ENCODE assay signal across 18 mouse cellular contexts in genomic region chr9:79179954-79180353, GRCm38 (mm10).
A peak's percentile ranks its signal among the peaks of the same experiment; 100 is the strongest.
DNase-seq lines count a peak whose midpoint lies in the region; ATAC-seq and TF ChIP-seq lines count a peak whose summit lies in the region.
"Had no signal": no experiment of that assay in that cellular context is flagged by ENCODE, and none has a peak within 500 bp of the region (broad histone marks: within the 10 kb centered on the region; RNA-seq: fewer than 3 reads in every experiment).

No protein-coding gene starts in this region.

- no peak overlapping the region for H3K9ac ChIP-seq in kidney, postnatal 0 days (ENCODE audit: low read depth, low read length)
- no peak overlapping the region for H3K9ac ChIP-seq in lung, embryonic 15.5 days
- H3K9ac ChIP-seq in midbrain, embryonic 11.5 days (ENCODE audit: low read length): no peak overlapping the region
- H3K9ac ChIP-seq in midbrain, embryonic 14.5 days (replicated peaks; ENCODE audit: low read length): no peak overlapping the region
- H3K9ac ChIP-seq in forebrain, embryonic 12.5 days: no peak overlapping the region
- H3K9ac ChIP-seq: embryonic facial prominence, embryonic 12.5 days had no signal

- H3K4me1 ChIP-seq in kidney, postnatal 0 days (replicated peaks; ENCODE audit: insufficient read depth, low read length): no peaks in the 10 kb centered on the region
- H3K4me1 ChIP-seq in lung, embryonic 15.5 days: no peaks in the 10 kb centered on the region
- no peaks in the 10 kb centered on the region for H3K4me1 ChIP-seq in midbrain, embryonic 11.5 days (ENCODE audit: control insufficient read depth, insufficient read depth, low read length)
- no peaks in the 10 kb centered on the region for H3K4me1 ChIP-seq in midbrain, embryonic 14.5 days (ENCODE audit: control insufficient read depth, insufficient read depth, low read length)
- no peaks in the 10 kb centered on the region for H3K4me1 ChIP-seq in forebrain, embryonic 12.5 days
- H3K4me1 ChIP-seq: embryonic facial prominence, embryonic 10.5 days; embryonic facial prominence, embryonic 12.5 days had no signal

- peak; percentile 12 for DNase-seq in kidney, postnatal 0 days (ENCODE audit: low spot score)
- no peak for DNase-seq in kidney, postnatal 36 days
- no peak for DNase-seq in lung, adult 18-20 months
- DNase-seq in midbrain, embryonic 11.5 days (ENCODE audit: low spot score, missing footprints): peak; percentile 49
- DNase-seq in midbrain, embryonic 14.5 days: no peak
- DNase-seq: adrenal gland, adult 2 months; adrenal gland, postnatal 10 days; adrenal gland, postnatal 25 days; cerebellum, adult 11-12 months; cerebellum, adult 2 months; cerebellum, adult 9-10 months; cerebellum, postnatal 25 days had no signal

- ATAC-seq in kidney, postnatal 0 days (replicated peaks; ENCODE audit: low FRiP score, low read depth): no peak
- ATAC-seq in lung, embryonic 15.5 days (ENCODE audit: borderline replicate concordance, extremely low read depth, low FRiP score, low TSS enrichment): peak; percentile 49; the same call in 1 of the 2 replicates
- no peak for ATAC-seq in midbrain, embryonic 11.5 days (ENCODE audit: low FRiP score)
- no peak for ATAC-seq in midbrain, embryonic 14.5 days (ENCODE audit: low FRiP score, low TSS enrichment)
- no peak for ATAC-seq in forebrain, embryonic 12.5 days (ENCODE audit: low FRiP score)
- ATAC-seq: forebrain, embryonic 14.5 days; forebrain, embryonic 16.5 days had no signal

- H3K27ac ChIP-seq in kidney, postnatal 0 days: no peak overlapping the region
- H3K27ac ChIP-seq in lung, embryonic 15.5 days: no peak overlapping the region
- H3K27ac ChIP-seq in midbrain, embryonic 11.5 days (ENCODE audit: low read depth, low read length): no peak overlapping the region
- H3K27ac ChIP-seq in midbrain, embryonic 14.5 days (replicated peaks; ENCODE audit: low read depth, low read length): no peak overlapping the region
- H3K27ac ChIP-seq in forebrain, embryonic 12.5 days: no peak overlapping the region
- H3K27ac ChIP-seq: embryonic facial prominence, embryonic 10.5 days; embryonic facial prominence, embryonic 12.5 days had no signal

- H3K9me3 ChIP-seq in kidney, postnatal 0 days (replicated peaks; ENCODE audit: low read length): no peaks in the 10 kb centered on the region
- no peaks in the 10 kb centered on the region for H3K9me3 ChIP-seq in lung, embryonic 15.5 days
- no peaks in the 10 kb centered on the region for H3K9me3 ChIP-seq in midbrain, embryonic 11.5 days (ENCODE audit: control insufficient read depth, low read length)
- H3K9me3 ChIP-seq in midbrain, embryonic 14.5 days (ENCODE audit: control insufficient read depth, low read length): no peaks in the 10 kb centered on the region
- H3K9me3 ChIP-seq in forebrain, embryonic 12.5 days: no peaks in the 10 kb centered on the region
- H3K9me3 ChIP-seq: embryonic facial prominence, embryonic 10.5 days; embryonic facial prominence, embryonic 12.5 days had no signal

- H3K4me3 ChIP-seq in kidney, postnatal 0 days (replicated peaks; ENCODE audit: low read depth, low read length): no peak overlapping the region
- H3K4me3 ChIP-seq in lung, embryonic 15.5 days: no peak overlapping the region
- H3K4me3 ChIP-seq in midbrain, embryonic 11.5 days (ENCODE audit: low read depth, low read length): no peak overlapping the region
- H3K4me3 ChIP-seq in midbrain, embryonic 14.5 days (replicated peaks; ENCODE audit: low read depth, low read length): no peak overlapping the region
- H3K4me3 ChIP-seq in forebrain, embryonic 12.5 days (replicated peaks): no peak overlapping the region
- H3K4me3 ChIP-seq: embryonic facial prominence, embryonic 10.5 days; embryonic facial prominence, embryonic 12.5 days had no signal

- H3K4me2 ChIP-seq in kidney, postnatal 0 days (ENCODE audit: low read length): no peak overlapping the region
- no peak overlapping the region for H3K4me2 ChIP-seq in lung, embryonic 15.5 days
- no peak overlapping the region for H3K4me2 ChIP-seq in midbrain, embryonic 11.5 days
- no peak overlapping the region for H3K4me2 ChIP-seq in midbrain, embryonic 14.5 days (ENCODE audit: low read length)
- no peak overlapping the region for H3K4me2 ChIP-seq in forebrain, embryonic 12.5 days
- H3K4me2 ChIP-seq: embryonic facial prominence, embryonic 12.5 days had no signal

- no peak for TF ChIP-seq CTCF in kidney, postnatal 0 days (IDR thresholded peaks at IDR 0.05; ENCODE audit: low read depth)

- H3K27me3 ChIP-seq in kidney, postnatal 0 days (ENCODE audit: insufficient read depth, low read length): no peaks in the 10 kb centered on the region
- H3K27me3 ChIP-seq in lung, embryonic 15.5 days: no peaks in the 10 kb centered on the region
- no peaks in the 10 kb centered on the region for H3K27me3 ChIP-seq in midbrain, embryonic 11.5 days (ENCODE audit: control insufficient read depth, insufficient read depth, low read length)
- no peaks in the 10 kb centered on the region for H3K27me3 ChIP-seq in midbrain, embryonic 14.5 days (ENCODE audit: control insufficient read depth, insufficient read depth, low read length)
- no peaks in the 10 kb centered on the region for H3K27me3 ChIP-seq in forebrain, embryonic 12.5 days
- H3K27me3 ChIP-seq: embryonic facial prominence, embryonic 12.5 days had no signal

- no peaks in the 10 kb centered on the region for H3K36me3 ChIP-seq in kidney, postnatal 0 days (ENCODE audit: insufficient read depth, low read length)
- no peaks in the 10 kb centered on the region for H3K36me3 ChIP-seq in lung, embryonic 15.5 days
- no peaks in the 10 kb centered on the region for H3K36me3 ChIP-seq in midbrain, embryonic 11.5 days (ENCODE audit: control insufficient read depth, insufficient read depth, low read length)
- H3K36me3 ChIP-seq in midbrain, embryonic 14.5 days (ENCODE audit: control insufficient read depth, insufficient read depth, low read length): no peaks in the 10 kb centered on the region
- H3K36me3 ChIP-seq in forebrain, embryonic 12.5 days (replicated peaks): no peaks in the 10 kb centered on the region
- H3K36me3 ChIP-seq: embryonic facial prominence, embryonic 10.5 days; embryonic facial prominence, embryonic 12.5 days had no signal

- 59% methylated on average over 2 of the region's 2 CpGs for WGBS in kidney, postnatal 0 days
- 46% methylated on average over 2 of the region's 2 CpGs for WGBS in lung, embryonic 15.5 days
- 90% methylated on average over 2 of the region's 2 CpGs for WGBS in midbrain, embryonic 11.5 days
- WGBS in midbrain, embryonic 14.5 days: 86% methylated on average over 2 of the region's 2 CpGs
- 88% methylated on average over 2 of the region's 2 CpGs for WGBS in forebrain, embryonic 12.5 days

Comparison
In these comparisons a context has a peak if more than half of its experiments do, and no peak if none do; other contexts are left out.
1. DNase-seq: peak in kidney, postnatal 0 days (single experiment) and midbrain, embryonic 11.5 days (single experiment); none in kidney, postnatal 36 days (0 of 2), lung, adult 18-20 months (0 of 2) and midbrain, embryonic 14.5 days (single experiment).